Mouse (Mus musculus): ENCODE measurements around the gene Rora. TPM values are rescaled to one million over a fixed set of nuclear protein-coding genes. Genes with fewer than 3 reads are reported as not detected.

The Rora gene
- polyA plus RNA-seq, 1 experiment = 0.06 TPM

DNA sequence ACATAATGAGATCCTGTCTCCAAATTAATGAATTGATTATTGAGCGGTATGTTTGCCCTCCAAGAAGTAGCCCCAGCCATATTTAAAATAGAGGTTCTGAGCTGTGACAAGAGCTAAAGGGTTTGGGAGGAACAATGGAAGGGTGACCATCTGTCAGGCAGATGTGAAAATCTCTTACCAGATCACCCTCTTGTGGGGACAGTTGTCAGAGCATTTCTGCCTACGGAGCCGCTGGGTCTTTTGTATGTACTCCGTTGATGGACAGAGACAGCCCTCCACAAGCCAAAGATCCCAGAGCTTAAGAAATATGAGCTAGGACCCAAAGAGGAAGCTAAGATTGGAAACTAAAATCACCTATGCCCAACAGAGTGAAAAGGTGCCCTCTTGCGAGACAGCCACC lies 322.6 kb downstream of the Rora start:
- H3K36me3 ChIP-seq (ENCODE audit: control insufficient read depth, insufficient read depth) = no peaks in the 10 kb centered on the region
- no peak overlapping the region for H3K4me3 ChIP-seq (ENCODE audit: insufficient read depth, poor library complexity, severe bottlenecking)
- H3K79me3 ChIP-seq (ENCODE audit: low read depth) = no peaks in the 10 kb centered on the region
- no peak overlapping the region for H3ac ChIP-seq (ENCODE audit: control insufficient read depth, insufficient read length, low read depth)
- no peaks in the 10 kb centered on the region for H3K27me3 ChIP-seq (ENCODE audit: control insufficient read depth, insufficient read depth, insufficient read length)
- H3K79me2 ChIP-seq (ENCODE audit: control insufficient read depth, insufficient read depth) = no peaks in the 10 kb centered on the region
- no peak for TF ChIP-seq MAX (IDR thresholded peaks at IDR 0.05)
- no peak for TF ChIP-seq CEBPB (IDR thresholded peaks at IDR 0.05; ENCODE audit: low read depth)
- no peak for TF ChIP-seq MYOG (IDR thresholded peaks at IDR 0.05; ENCODE audit: control insufficient read depth, extremely low read depth, insufficient read length)
- TF ChIP-seq MYOD1 (IDR thresholded peaks at IDR 0.05; ENCODE audit: control insufficient read depth, insufficient read length, low read depth) = no peak
- no peak for TF ChIP-seq CTCF (IDR thresholded peaks at IDR 0.05; ENCODE audit: control insufficient read depth, insufficient read depth, insufficient read length)
- TF ChIP-seq USF1 (IDR thresholded peaks at IDR 0.05; ENCODE audit: low read depth) = no peak
- no peak for TF ChIP-seq FOSL1 (IDR thresholded peaks at IDR 0.05; ENCODE audit: insufficient read depth, low read length, poor library complexity, severe bottlenecking)

GRCm38 (mm10) chr9:68976851-68977250 lies 323.3 kb downstream of the Rora start:
- TF ChIP-seq FOSL1 (IDR thresholded peaks at IDR 0.05; ENCODE audit: insufficient read depth, low read length, poor library complexity, severe bottlenecking) (no peak), USF1 (IDR thresholded peaks at IDR 0.05; ENCODE audit: low read depth) (no peak), CEBPB (IDR thresholded peaks at IDR 0.05; ENCODE audit: low read depth) (no peak), MYOD1 (IDR thresholded peaks at IDR 0.05; ENCODE audit: control insufficient read depth, insufficient read length, low read depth) (no peak), MYOG (IDR thresholded peaks at IDR 0.05; ENCODE audit: control insufficient read depth, extremely low read depth, insufficient read length) (no peak), MAX (IDR thresholded peaks at IDR 0.05) (no peak), CTCF (IDR thresholded peaks at IDR 0.05; ENCODE audit: control insufficient read depth, insufficient read depth, insufficient read length) (no peak)
- no peaks in the 10 kb centered on the region for H3K79me3 ChIP-seq (ENCODE audit: low read depth)
- no peaks in the 10 kb centered on the region for H3K36me3 ChIP-seq (ENCODE audit: control insufficient read depth, insufficient read depth)
- H3K27me3 ChIP-seq (ENCODE audit: control insufficient read depth, insufficient read depth, insufficient read length) = no peaks in the 10 kb centered on the region
- H3K79me2 ChIP-seq (ENCODE audit: control insufficient read depth, insufficient read depth) = no peaks in the 10 kb centered on the region
- no peak overlapping the region for H3K4me3 ChIP-seq (ENCODE audit: insufficient read depth, poor library complexity, severe bottlenecking)
- no peak overlapping the region for H3ac ChIP-seq (ENCODE audit: control insufficient read depth, insufficient read length, low read depth)

DNA sequence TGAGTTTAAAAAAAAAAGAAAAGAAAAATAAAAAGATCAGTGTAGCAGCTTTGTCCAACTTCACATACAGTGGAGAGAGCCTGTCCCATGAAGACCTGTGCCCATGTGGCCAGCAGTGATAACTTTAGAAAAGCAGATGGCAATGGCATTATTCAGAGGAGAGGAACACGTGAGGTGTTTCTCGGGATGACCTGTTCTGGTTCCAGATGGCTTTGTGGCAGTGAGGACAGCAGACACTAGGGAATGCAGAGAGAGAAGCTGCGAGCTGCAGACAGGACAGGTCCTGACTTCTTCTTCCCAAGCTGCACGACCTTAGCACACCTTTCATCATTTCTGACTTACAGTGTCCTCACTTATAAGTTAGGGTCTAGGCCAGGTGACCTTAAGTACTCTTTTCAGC lies 325.1 kb downstream of the Rora start:
- Histone ChIP-seq H3K4me3 (ENCODE audit: insufficient read depth, poor library complexity, severe bottlenecking) (no peak overlapping the region), H3K27me3 (ENCODE audit: control insufficient read depth, insufficient read depth, insufficient read length) (no peaks in the 10 kb centered on the region), H3K79me2 (ENCODE audit: control insufficient read depth, insufficient read depth) (no peaks in the 10 kb centered on the region), H3K36me3 (ENCODE audit: control insufficient read depth, insufficient read depth) (no peaks in the 10 kb centered on the region), H3ac (ENCODE audit: control insufficient read depth, insufficient read length, low read depth) (no peak overlapping the region), H3K79me3 (ENCODE audit: low read depth) (no peaks in the 10 kb centered on the region)
- TF ChIP-seq CEBPB (IDR thresholded peaks at IDR 0.05; ENCODE audit: low read depth) (no peak), FOSL1 (IDR thresholded peaks at IDR 0.05; ENCODE audit: insufficient read depth, low read length, poor library complexity, severe bottlenecking) (no peak), MYOG (IDR thresholded peaks at IDR 0.05; ENCODE audit: control insufficient read depth, extremely low read depth, insufficient read length) (no peak), USF1 (IDR thresholded peaks at IDR 0.05; ENCODE audit: low read depth) (no peak), MAX (IDR thresholded peaks at IDR 0.05) (no peak), MYOD1 (IDR thresholded peaks at IDR 0.05; ENCODE audit: control insufficient read depth, insufficient read length, low read depth) (no peak), CTCF (IDR thresholded peaks at IDR 0.05; ENCODE audit: control insufficient read depth, insufficient read depth, insufficient read length) (no peak)

- no peak overlapping the region for H3ac ChIP-seq (ENCODE audit: control insufficient read depth, insufficient read length, low read depth)
- no peaks in the 10 kb centered on the region for H3K79me2 ChIP-seq (ENCODE audit: control insufficient read depth, insufficient read depth)
- TF ChIP-seq CTCF (IDR thresholded peaks at IDR 0.05; ENCODE audit: control insufficient read depth, insufficient read depth, insufficient read length) = no peak
- TF ChIP-seq MYOD1 (IDR thresholded peaks at IDR 0.05; ENCODE audit: control insufficient read depth, insufficient read length, low read depth) = no peak
- no peak for TF ChIP-seq MAX (IDR thresholded peaks at IDR 0.05)
- H3K27me3 ChIP-seq (ENCODE audit: control insufficient read depth, insufficient read depth, insufficient read length) = no peaks in the 10 kb centered on the region
- H3K79me3 ChIP-seq (ENCODE audit: low read depth) = no peaks in the 10 kb centered on the region
- H3K4me3 ChIP-seq (ENCODE audit: insufficient read depth, poor library complexity, severe bottlenecking) = no peak overlapping the region
- H3K36me3 ChIP-seq (ENCODE audit: control insufficient read depth, insufficient read depth) = no peaks in the 10 kb centered on the region
Observed at GRCm38 (mm10) chr9:68980041-68980440, 326.5 kb downstream of the Rora start.

DNA sequence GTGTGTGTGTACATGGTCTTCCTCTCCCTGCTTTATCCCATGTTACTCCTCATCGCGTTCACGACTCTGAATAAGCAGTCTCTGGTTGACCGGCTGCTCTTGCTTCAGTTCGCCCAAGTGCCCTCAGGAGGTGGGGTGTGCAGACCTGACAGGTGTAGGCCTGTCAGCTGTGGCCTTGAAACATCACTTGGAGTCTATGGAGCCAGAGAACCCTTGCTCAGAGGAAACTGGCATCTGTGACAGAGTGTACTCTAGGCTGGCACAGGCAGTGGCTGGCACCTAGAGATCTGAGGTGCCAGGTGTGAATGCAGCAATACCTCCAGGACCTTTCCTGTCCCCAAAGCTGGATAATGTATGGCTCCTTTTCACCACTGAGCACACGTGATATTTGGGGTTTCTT lies 331.5 kb downstream of the Rora start:
- no peaks in the 10 kb centered on the region for H3K36me3 ChIP-seq (ENCODE audit: control insufficient read depth, insufficient read depth)
- no peak for TF ChIP-seq CEBPB (IDR thresholded peaks at IDR 0.05; ENCODE audit: low read depth)
- no peak overlapping the region for H3K4me3 ChIP-seq (ENCODE audit: insufficient read depth, poor library complexity, severe bottlenecking)
- H3ac ChIP-seq (ENCODE audit: control insufficient read depth, insufficient read length, low read depth) = no peak overlapping the region
- H3K79me2 ChIP-seq (ENCODE audit: control insufficient read depth, insufficient read depth) = no peaks in the 10 kb centered on the region
- no peaks in the 10 kb centered on the region for H3K27me3 ChIP-seq (ENCODE audit: control insufficient read depth, insufficient read depth, insufficient read length)
- no peaks in the 10 kb centered on the region for H3K79me3 ChIP-seq (ENCODE audit: low read depth)

GRCm38 (mm10) chr9:68985796-68986195 lies 332.2 kb downstream of the Rora start:
- Histone ChIP-seq H3K36me3 (ENCODE audit: control insufficient read depth, insufficient read depth) (no peaks in the 10 kb centered on the region), H3K4me3 (ENCODE audit: insufficient read depth, poor library complexity, severe bottlenecking) (no peak overlapping the region), H3K27me3 (ENCODE audit: control insufficient read depth, insufficient read depth, insufficient read length) (no peaks in the 10 kb centered on the region), H3K79me2 (ENCODE audit: control insufficient read depth, insufficient read depth) (no peaks in the 10 kb centered on the region), H3ac (ENCODE audit: control insufficient read depth, insufficient read length, low read depth) (no peak overlapping the region), H3K79me3 (ENCODE audit: low read depth) (no peaks in the 10 kb centered on the region)
- TF ChIP-seq CTCF (IDR thresholded peaks at IDR 0.05; ENCODE audit: control insufficient read depth, insufficient read depth, insufficient read length) (no peak), MAX (IDR thresholded peaks at IDR 0.05) (no peak), USF1 (IDR thresholded peaks at IDR 0.05; ENCODE audit: low read depth) (no peak), MYOG (IDR thresholded peaks at IDR 0.05; ENCODE audit: control insufficient read depth, extremely low read depth, insufficient read length) (no peak), MYOD1 (IDR thresholded peaks at IDR 0.05; ENCODE audit: control insufficient read depth, insufficient read length, low read depth) (no peak), CEBPB (IDR thresholded peaks at IDR 0.05; ENCODE audit: low read depth) (no peak), FOSL1 (IDR thresholded peaks at IDR 0.05; ENCODE audit: insufficient read depth, low read length, poor library complexity, severe bottlenecking) (no peak)
